Mouse (Mus musculus): Measurements from ENCODE around the gene Zswim4. TPM values are rescaled to one million over a fixed set of nuclear protein-coding genes. Genes with fewer than 3 reads are reported as not detected.

Zswim4 gene
- polyA plus RNA-seq, 1 experiment: 11.3 TPM

DNA sequence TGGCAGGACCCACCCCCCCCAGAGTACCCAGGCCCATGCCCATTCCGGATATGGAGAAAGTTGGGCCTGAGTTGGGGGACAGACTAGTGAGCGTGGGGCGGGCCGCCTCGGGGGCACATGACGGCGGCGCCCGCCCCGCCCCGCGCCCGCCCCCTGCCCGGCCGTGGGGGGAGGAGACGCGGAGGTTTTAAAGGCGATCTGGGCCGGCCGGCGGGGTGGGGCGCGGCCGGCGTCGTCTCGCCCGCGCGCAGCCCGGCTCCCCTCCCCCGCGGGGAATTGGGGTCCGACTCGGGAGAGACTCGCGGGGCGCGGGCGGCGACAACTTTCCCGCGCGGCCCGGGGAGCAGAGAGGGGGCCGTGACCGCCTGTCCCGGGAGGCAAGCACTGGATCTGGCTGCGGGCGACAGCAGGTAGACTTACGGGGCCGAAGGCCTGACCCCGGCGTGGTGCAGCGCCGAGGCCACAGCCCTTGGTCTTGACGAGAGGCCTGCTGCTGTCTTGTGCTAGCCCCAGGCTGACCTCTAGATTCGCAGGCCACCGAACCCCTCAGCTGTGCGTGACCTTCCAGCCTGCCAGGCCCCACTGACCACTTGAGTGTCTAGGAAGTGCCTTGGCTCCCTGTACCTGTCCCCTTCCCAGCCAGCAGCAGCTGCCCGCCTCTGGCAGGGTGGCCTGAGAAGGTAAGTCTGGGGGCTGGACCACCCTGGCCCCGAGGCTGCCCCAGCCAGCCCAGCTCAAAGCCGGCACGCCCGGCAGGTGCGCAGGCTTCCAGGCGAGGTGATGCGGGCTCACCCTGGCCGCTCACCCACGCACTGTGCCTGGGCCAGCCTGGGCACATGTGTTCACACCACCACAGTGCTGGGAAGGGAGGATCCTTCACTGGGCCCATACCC, 36.0 kb downstream of the Zswim4 start:
- Histone ChIP-seq H3K36me3 (ENCODE audit: control insufficient read depth, insufficient read depth, low read length) (no peaks in the 10 kb centered on the region), H3K27me3 (ENCODE audit: control insufficient read depth, insufficient read depth, low read length) (no peaks in the 10 kb centered on the region), H3K4me1 (ENCODE audit: control insufficient read depth, insufficient read depth, insufficient read length) (peaks cover 39% of the 10 kb centered on the region), H3K27ac (ENCODE audit: insufficient read depth, low read length) (peak overlapping the region; percentile 92), H3K4me3 (ENCODE audit: extremely low read depth, insufficient read depth, insufficient read length) (peak overlapping the region; percentile 77)
- DNase-seq (ENCODE audit: low read depth in 1 of 2, low spot score in 2 of 2): peak in 1 of 2 experiments; percentile 47
- WGBS: 1% methylated on average over 40 of the region's 70 CpGs
- peak; percentile 37; the same call in 1 of the 2 replicates for TF ChIP-seq POLR2A (IDR thresholded peaks at IDR 0.05; ENCODE audit: low read depth, low read length)
- TF ChIP-seq CTCF (IDR thresholded peaks at IDR 0.05; ENCODE audit: extremely low read depth, insufficient read depth, insufficient read length, insufficient replicate concordance): no peak

GRCm38 (mm10) chr8:84200126-84200555, 36.7 kb downstream of the Zswim4 start:
- no peak overlapping the region for H3K4me3 ChIP-seq (ENCODE audit: extremely low read depth, insufficient read depth, insufficient read length)
- H3K27ac ChIP-seq (ENCODE audit: insufficient read depth, low read length): peak overlapping the region; percentile 6; the same call in 1 of the 2 replicates
- H3K4me1 ChIP-seq (ENCODE audit: control insufficient read depth, insufficient read depth, insufficient read length): peaks cover 39% of the 10 kb centered on the region
- H3K27me3 ChIP-seq (ENCODE audit: control insufficient read depth, insufficient read depth, low read length): no peaks in the 10 kb centered on the region
- H3K36me3 ChIP-seq (ENCODE audit: control insufficient read depth, insufficient read depth, low read length): no peaks in the 10 kb centered on the region
- 42% methylated on average over 8 of the region's 8 CpGs for WGBS
- DNase-seq (ENCODE audit: low read depth in 1 of 2, low spot score in 2 of 2): no peak
- TF ChIP-seq CTCF (IDR thresholded peaks at IDR 0.05; ENCODE audit: extremely low read depth, insufficient read depth, insufficient read length, insufficient replicate concordance) (no peak), POLR2A (IDR thresholded peaks at IDR 0.05; ENCODE audit: low read depth, low read length) (no peak)

- 59% methylated on average over 11 of the region's 11 CpGs for WGBS
- Histone ChIP-seq H3K4me3 (ENCODE audit: extremely low read depth, insufficient read depth, insufficient read length) (no peak overlapping the region), H3K27me3 (ENCODE audit: control insufficient read depth, insufficient read depth, low read length) (no peaks in the 10 kb centered on the region), H3K27ac (ENCODE audit: insufficient read depth, low read length) (peak overlapping the region; percentile 25), H3K36me3 (ENCODE audit: control insufficient read depth, insufficient read depth, low read length) (no peaks in the 10 kb centered on the region), H3K4me1 (ENCODE audit: control insufficient read depth, insufficient read depth, insufficient read length) (peaks cover 39% of the 10 kb centered on the region)
- no peak for DNase-seq (ENCODE audit: low read depth in 1 of 2, low spot score in 2 of 2)
- TF ChIP-seq CTCF (IDR thresholded peaks at IDR 0.05; ENCODE audit: extremely low read depth, insufficient read depth, insufficient read length, insufficient replicate concordance) (no peak), POLR2A (IDR thresholded peaks at IDR 0.05; ENCODE audit: low read depth, low read length) (no peak)
These were observed 37.3 kb downstream of the Zswim4 start for GRCm38 (mm10) chr8:84199348-84200125.

- Histone ChIP-seq H3K36me3 (ENCODE audit: control insufficient read depth, insufficient read depth, low read length) (no peaks in the 10 kb centered on the region), H3K27me3 (ENCODE audit: control insufficient read depth, insufficient read depth, low read length) (no peaks in the 10 kb centered on the region), H3K27ac (ENCODE audit: insufficient read depth, low read length) (peak overlapping the region; percentile 88), H3K4me1 (ENCODE audit: control insufficient read depth, insufficient read depth, insufficient read length) (peaks cover 34% of the 10 kb centered on the region), H3K4me3 (ENCODE audit: extremely low read depth, insufficient read depth, insufficient read length) (no peak overlapping the region)
- WGBS: 51% methylated on average over 4 of the region's 4 CpGs
- DNase-seq (ENCODE audit: low read depth in 1 of 2, low spot score in 2 of 2): no peak
- TF ChIP-seq CTCF (IDR thresholded peaks at IDR 0.05; ENCODE audit: extremely low read depth, insufficient read depth, insufficient read length, insufficient replicate concordance): no peak
- no peak for TF ChIP-seq POLR2A (IDR thresholded peaks at IDR 0.05; ENCODE audit: low read depth, low read length)
These were observed 38.0 kb downstream of the Zswim4 start for GRCm38 (mm10) chr8:84198871-84199270.

DNA sequence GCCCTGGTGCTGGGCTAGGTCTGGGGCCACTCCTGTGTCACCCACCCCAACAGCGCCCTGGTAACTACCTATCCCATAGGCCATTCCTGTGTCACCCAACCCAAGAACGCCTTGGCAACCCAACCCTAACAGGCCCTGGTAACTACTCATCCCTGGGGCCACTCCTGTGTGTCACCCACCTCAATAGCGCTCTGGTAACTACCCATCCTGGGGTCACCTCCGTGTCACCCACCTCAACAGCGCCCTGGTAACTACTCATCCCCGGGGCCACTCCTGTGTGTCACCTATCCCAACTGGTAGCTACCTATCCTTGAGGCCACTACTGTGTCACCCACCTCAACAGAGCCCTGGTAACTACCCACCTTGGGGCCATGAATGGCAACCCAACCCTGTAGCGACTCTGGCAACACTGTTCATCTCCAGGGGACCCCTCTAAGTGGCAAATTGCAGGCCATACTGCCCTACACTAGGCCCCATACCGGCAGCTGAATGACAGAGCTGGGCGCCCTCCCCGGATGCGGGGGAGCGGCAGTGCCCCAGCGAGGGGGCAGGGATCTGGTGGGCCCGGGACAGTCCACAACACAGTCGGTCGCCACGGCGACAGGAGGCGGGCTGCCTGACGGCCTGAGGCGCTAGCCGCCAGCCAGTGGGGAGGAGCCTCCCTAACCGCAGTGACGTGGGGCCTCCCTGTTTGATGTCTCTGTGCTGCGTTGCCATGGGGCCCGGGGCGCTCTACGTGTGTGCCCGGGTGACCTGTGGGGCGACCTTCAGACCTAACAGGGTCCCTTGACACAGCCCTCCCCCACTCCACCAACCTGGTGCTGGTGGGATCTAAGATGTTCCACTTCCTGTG, 38.7 kb downstream of the Zswim4 start:
- Histone ChIP-seq H3K4me1 (ENCODE audit: control insufficient read depth, insufficient read depth, insufficient read length) (peaks cover 28% of the 10 kb centered on the region), H3K36me3 (ENCODE audit: control insufficient read depth, insufficient read depth, low read length) (no peaks in the 10 kb centered on the region), H3K27ac (ENCODE audit: insufficient read depth, low read length) (peak overlapping the region; percentile 88), H3K27me3 (ENCODE audit: control insufficient read depth, insufficient read depth, low read length) (no peaks in the 10 kb centered on the region), H3K4me3 (ENCODE audit: extremely low read depth, insufficient read depth, insufficient read length) (peak overlapping the region; percentile 58)
- TF ChIP-seq CTCF (IDR thresholded peaks at IDR 0.05; ENCODE audit: extremely low read depth, insufficient read depth, insufficient read length, insufficient replicate concordance) (no peak), POLR2A (IDR thresholded peaks at IDR 0.05; ENCODE audit: low read depth, low read length) (no peak)
- DNase-seq (ENCODE audit: low read depth in 1 of 2, low spot score in 2 of 2): peak; percentile 93 to 98
- WGBS: 3% methylated on average over 30 of the region's 30 CpGs
